Mouse (Mus musculus): ENCODE results near the gene Cpne5. TPM values are rescaled to one million over a fixed set of nuclear protein-coding genes. Genes with fewer than 3 reads are reported as not detected.

Gene Cpne5
- polyA plus RNA-seq, 1 experiment from 2014 or later, result 0.93 TPM

Other genes with a start within 250 kb of the Cpne5 start
- 83.3 and 90.1 TPM in 2 replicates for gene Stk38, start 230.2 kb downstream of the Cpne5 start, polyA plus RNA-seq (2014; fragmentation: Nextera tagmentation; extraction: Ambion mirVana)
- 532 and 579 TPM in 2 replicates for gene Srsf3, start 205.5 kb downstream of the Cpne5 start, polyA plus RNA-seq (2014; fragmentation: Nextera tagmentation; extraction: Ambion mirVana)
- gene Cdkn1a, start 147.2 kb downstream of the Cpne5 start, polyA plus RNA-seq (2014; fragmentation: Nextera tagmentation; extraction: Ambion mirVana), result 12.2 and 13.8 TPM in 2 replicates
- gene Rab44, start 124.0 kb downstream of the Cpne5 start, polyA plus RNA-seq (2014; fragmentation: Nextera tagmentation; extraction: Ambion mirVana), result 4.4 TPM in 2 replicates
- gene Ppil1, start 26.0 kb upstream of the Cpne5 start, polyA plus RNA-seq (2014; fragmentation: Nextera tagmentation; extraction: Ambion mirVana), result 200 and 201 TPM in 2 replicates
- 70.9 and 72.7 TPM in 2 replicates for gene BC004004, start 30.6 kb upstream of the Cpne5 start, polyA plus RNA-seq (2014; fragmentation: Nextera tagmentation; extraction: Ambion mirVana)
- gene Pi16, start 79.5 kb upstream of the Cpne5 start, polyA plus RNA-seq (2014; fragmentation: Nextera tagmentation; extraction: Ambion mirVana), result 0.32 and 0.51 TPM in 2 replicates
- gene Mtch1, start 109.8 kb upstream of the Cpne5 start, polyA plus RNA-seq (2014; fragmentation: Nextera tagmentation; extraction: Ambion mirVana), result 147 and 149 TPM in 2 replicates
- gene Fgd2, start 122.7 kb upstream of the Cpne5 start, polyA plus RNA-seq (2014; fragmentation: Nextera tagmentation; extraction: Ambion mirVana), result 6.0 and 6.7 TPM in 2 replicates

Measured in liver, embryonic 11.5 days (tissue).